Mouse (Mus musculus) cerebellum, adult 2 months (tissue): ENCODE measurements around the gene Soga1.

Experiments
- CTCF ChIP-seq: fragments of 200-500 bp; IDR thresholded peaks from 2 replicates; pipeline ENCODE4 v1.5.1; 2011; ENCODE audit warnings: low read depth, mild to moderate bottlenecking, control low read depth, low read length, moderate library complexity, borderline replicate concordance; ENCODE audit not compliant: insufficient read depth
- POLR2A ChIP-seq: fragments of 200-500 bp; IDR thresholded peaks from 2 replicates; pipeline ENCODE4 v1.6.1; 2011; ENCODE audit warnings: low read length, control low read depth, borderline replicate concordance; ENCODE audit not compliant: insufficient read depth

DNA sequence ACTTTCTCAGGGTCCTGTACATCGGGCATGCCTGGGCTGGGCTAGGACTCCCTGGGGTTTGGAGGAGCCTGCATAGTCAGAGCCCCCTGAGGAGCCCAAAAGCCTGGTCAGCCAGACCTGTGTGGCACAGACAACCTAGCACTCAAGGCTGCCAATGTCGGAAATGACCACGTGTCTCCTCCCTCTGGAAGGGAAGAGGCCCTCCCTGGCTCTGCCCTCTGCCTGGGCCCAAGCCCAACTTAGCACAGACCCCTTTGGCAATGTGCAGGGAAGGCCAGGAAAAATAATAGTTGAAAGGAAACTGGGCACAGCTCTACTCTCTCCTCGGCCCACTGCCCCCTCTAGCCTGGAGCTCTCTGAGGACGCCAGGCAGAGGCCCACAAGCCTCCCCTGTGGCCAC, 24.2 kb downstream of the Soga1 start:
- TF ChIP-seq CTCF (no peak), POLR2A (no peak)
